Mouse (Mus musculus) midbrain, embryonic 10.5 days (tissue): ENCODE results near the gene Dcaf15. TPM values are rescaled to one million over a fixed set of nuclear protein-coding genes. Genes with fewer than 3 reads are reported as not detected.

ENCODE experiments used
- DNase-seq: peaks from one replicate; pipeline ENCODE4 v3.0.0-alpha.2; 2017; ENCODE audit warnings: low spot score
- H3K27ac ChIP-seq: fragments of 300-500 bp; sonication (generic); replicated peaks from 2 replicates; pipeline ENCODE4 v1.5.1; 2016; ENCODE audit warnings: mild to moderate bottlenecking
- H3K27me3 ChIP-seq: fragments of 300-500 bp; sonication (generic); 2 replicates; pipeline ENCODE4 v1.6.1; 2016; ENCODE audit warnings: low read depth, mild to moderate bottlenecking; ENCODE audit not compliant: poor library complexity, severe bottlenecking
- H3K36me3 ChIP-seq: fragments of 300-500 bp; sonication (generic); 2 replicates; pipeline ENCODE4 v1.6.1; 2016; ENCODE audit warnings: mild to moderate bottlenecking, moderate library complexity
- H3K4me1 ChIP-seq: fragments of 300-500 bp; sonication (generic); 2 replicates; pipeline ENCODE4 v1.6.1; 2016
- H3K4me3 ChIP-seq: fragments of 300-500 bp; sonication (generic); 2 replicates; pipeline ENCODE4 v1.5.1; 2016; ENCODE audit warnings: mild to moderate bottlenecking, moderate library complexity
- H3K9me3 ChIP-seq: fragments of 300-500 bp; sonication (generic); replicated peaks from 2 replicates; pipeline ENCODE4 v1.6.1; 2016; ENCODE audit warnings: mild to moderate bottlenecking
- WGBS: fragments of 180-500 bp; shearing (Covaris S2); methylation state at CpG from one replicate; pipeline ENCODE4 v1.1.7; 2016; 5-methylcytosine and 5-hydroxymethylcytosine counted together
- polyA plus RNA-seq: library from polyadenylated mRNA; unstranded; fragments of >200 nt; fragmentation: Nextera tagmentation; extraction: Ambion mirVana; gene quantifications from 2 replicates; pipeline ENCODE4 v1.2.1, GENCODE M21; 2016

Dcaf15 gene
- polyA plus RNA-seq, 1 experiment from 2014 or later = 16.3 TPM

- peaks cover 68% of the 10 kb centered on the region for H3K4me1 ChIP-seq
- H3K36me3 ChIP-seq = peaks cover 20% of the 10 kb centered on the region
- DNase-seq = no peak
- no peaks in the 10 kb centered on the region for H3K27me3 ChIP-seq
- WGBS = 93% methylated on average over 2 of the region's 2 CpGs
- H3K9me3 ChIP-seq = no peaks in the 10 kb centered on the region
- no peak overlapping the region for H3K4me3 ChIP-seq
- H3K27ac ChIP-seq = no peak overlapping the region
Observed at GRCm38 (mm10) chr8:84070667-84071066, 33.9 kb downstream of the Dcaf15 start.

GRCm38 (mm10) chr8:84070241-84070640, 34.3 kb downstream of the Dcaf15 start:
- H3K27me3 ChIP-seq = no peaks in the 10 kb centered on the region
- no peaks in the 10 kb centered on the region for H3K9me3 ChIP-seq
- no peak for DNase-seq
- H3K27ac ChIP-seq = no peak overlapping the region
- H3K4me3 ChIP-seq = no peak overlapping the region
- H3K4me1 ChIP-seq = peaks cover 72% of the 10 kb centered on the region
- H3K36me3 ChIP-seq = peaks cover 16% of the 10 kb centered on the region
- WGBS = 90% methylated on average over 5 of the region's 5 CpGs

GRCm38 (mm10) chr8:84069750-84070149, 34.8 kb downstream of the Dcaf15 start:
- H3K27me3 ChIP-seq = no peaks in the 10 kb centered on the region
- no peaks in the 10 kb centered on the region for H3K9me3 ChIP-seq
- 74% methylated on average over 2 of the region's 2 CpGs for WGBS
- H3K4me1 ChIP-seq = peaks cover 69% of the 10 kb centered on the region
- DNase-seq = no peak
- peaks cover 11% of the 10 kb centered on the region for H3K36me3 ChIP-seq
- no peak overlapping the region for H3K27ac ChIP-seq
- no peak overlapping the region for H3K4me3 ChIP-seq

GRCm38 (mm10) chr8:84069169-84069568, 35.4 kb downstream of the Dcaf15 start:
- no peak overlapping the region for H3K4me3 ChIP-seq
- WGBS = 50% methylated on average over 1 of the region's 1 CpGs
- H3K9me3 ChIP-seq = no peaks in the 10 kb centered on the region
- no peak for DNase-seq
- peaks cover 5% of the 10 kb centered on the region for H3K36me3 ChIP-seq
- peaks cover 64% of the 10 kb centered on the region for H3K4me1 ChIP-seq
- H3K27me3 ChIP-seq = no peaks in the 10 kb centered on the region
- H3K27ac ChIP-seq = no peak overlapping the region

DNA sequence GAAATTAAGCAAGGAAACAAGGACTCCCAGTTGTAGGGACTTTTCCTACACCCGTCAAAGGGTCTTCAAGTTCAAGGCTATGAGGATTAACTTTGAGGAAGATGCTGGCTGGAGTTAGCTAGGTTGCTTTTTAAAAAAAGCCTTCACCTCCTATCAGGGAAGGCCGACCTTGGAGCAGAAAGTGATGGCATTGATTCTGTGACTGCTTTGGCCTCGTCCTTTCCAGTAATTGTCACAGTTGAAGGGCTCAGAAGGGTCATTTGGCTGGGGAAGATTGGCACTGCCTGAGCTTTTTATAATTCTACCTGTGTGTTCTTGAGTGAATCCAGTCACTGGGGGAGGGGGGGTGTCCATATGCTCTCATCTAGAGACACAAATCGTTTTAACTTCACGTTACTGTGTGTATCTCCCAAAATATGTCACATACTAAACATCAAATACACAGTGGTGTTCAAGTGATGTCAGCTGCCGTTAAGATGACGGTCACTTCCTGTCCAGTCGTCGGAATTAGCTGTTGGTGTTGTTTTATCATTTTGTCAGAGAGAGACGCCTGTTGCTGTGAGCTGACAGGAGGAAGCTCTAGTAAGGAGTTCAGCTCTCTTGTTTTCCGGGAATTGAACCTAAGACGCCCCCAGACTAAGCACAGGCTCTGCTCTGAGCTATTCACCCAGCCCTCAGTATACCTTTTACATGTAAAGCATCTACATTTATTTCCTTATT, 36.1 kb downstream of the Dcaf15 start:
- no peak overlapping the region for H3K27ac ChIP-seq
- WGBS = 85% methylated on average over 12 of the region's 12 CpGs
- H3K4me3 ChIP-seq = peak overlapping the region; percentile 90
- H3K27me3 ChIP-seq = no peaks in the 10 kb centered on the region
- peaks cover 59% of the 10 kb centered on the region for H3K4me1 ChIP-seq
- no peak for DNase-seq
- H3K9me3 ChIP-seq = no peaks in the 10 kb centered on the region
- H3K36me3 ChIP-seq = no peaks in the 10 kb centered on the region

- 92% methylated on average over 7 of the region's 7 CpGs for WGBS
- Histone ChIP-seq H3K4me3 (peak overlapping the region; percentile 90), H3K36me3 (no peaks in the 10 kb centered on the region), H3K27me3 (no peaks in the 10 kb centered on the region), H3K9me3 (no peaks in the 10 kb centered on the region), H3K27ac (peak overlapping the region; percentile 7; the same call in 1 of the 2 replicates), H3K4me1 (peaks cover 53% of the 10 kb centered on the region)
- no peak for DNase-seq
Observed at GRCm38 (mm10) chr8:84067911-84068310, 36.7 kb downstream of the Dcaf15 start.

GRCm38 (mm10) chr8:84067047-84067573, 37.5 kb downstream of the Dcaf15 start:
- peaks cover 45% of the 10 kb centered on the region for H3K4me1 ChIP-seq
- no peaks in the 10 kb centered on the region for H3K27me3 ChIP-seq
- no peaks in the 10 kb centered on the region for H3K9me3 ChIP-seq
- H3K27ac ChIP-seq = peak overlapping the region; percentile 97
- under 1% methylated on average over 58 of the region's 58 CpGs for WGBS
- peak; percentile 96 for DNase-seq
- peak overlapping the region; percentile 90 for H3K4me3 ChIP-seq
- no peaks in the 10 kb centered on the region for H3K36me3 ChIP-seq

DNA sequence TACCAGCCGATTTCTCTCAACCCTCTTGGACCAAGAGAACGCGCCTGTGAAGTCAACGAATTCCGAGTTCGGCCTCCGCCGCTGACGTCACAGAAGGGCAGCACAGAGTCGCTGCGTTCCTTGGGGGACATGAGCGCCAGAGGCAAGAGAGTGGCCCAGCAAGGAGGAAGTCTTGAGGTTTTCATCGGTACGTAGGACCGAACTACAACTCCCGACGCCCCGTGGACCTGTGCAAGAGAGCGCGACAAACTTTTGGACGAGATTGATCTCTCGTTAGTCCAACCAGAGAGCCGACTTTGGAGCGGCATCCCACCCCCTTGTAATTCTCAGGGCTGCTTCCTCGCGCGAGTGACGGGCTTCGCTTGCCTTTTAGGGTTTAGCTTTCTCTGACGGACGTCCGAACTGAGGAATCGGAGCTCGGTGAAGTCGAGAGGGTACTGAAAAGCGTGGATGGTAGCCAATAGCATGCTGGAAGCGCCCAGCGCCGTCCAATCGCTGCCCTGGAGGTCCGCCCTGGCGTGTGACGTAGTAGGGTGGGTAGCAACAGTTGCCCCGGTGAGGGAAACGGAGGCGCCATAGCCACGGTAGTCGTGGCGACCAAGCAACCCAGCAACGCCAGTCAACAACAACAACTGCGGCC, 38.2 kb downstream of the Dcaf15 start, which contains the start of gene Rfx1:
TSS of gene Rfx1 (plus strand) at position 544 of the 640 bp plus-strand sequence.
- Histone ChIP-seq H3K4me3 (peak within 1 kb of the TSS; percentile 90), H3K36me3 (no peaks in the 10 kb centered on the region), H3K27me3 (no peaks in the 10 kb centered on the region), H3K4me1 (peaks cover 40% of the 10 kb centered on the region), H3K27ac (peak within 1 kb of the TSS; percentile 97), H3K9me3 (no peaks in the 10 kb centered on the region)
- under 1% methylated on average over 51 of the region's 51 CpGs for WGBS
- peak; percentile 99 for DNase-seq

DNA sequence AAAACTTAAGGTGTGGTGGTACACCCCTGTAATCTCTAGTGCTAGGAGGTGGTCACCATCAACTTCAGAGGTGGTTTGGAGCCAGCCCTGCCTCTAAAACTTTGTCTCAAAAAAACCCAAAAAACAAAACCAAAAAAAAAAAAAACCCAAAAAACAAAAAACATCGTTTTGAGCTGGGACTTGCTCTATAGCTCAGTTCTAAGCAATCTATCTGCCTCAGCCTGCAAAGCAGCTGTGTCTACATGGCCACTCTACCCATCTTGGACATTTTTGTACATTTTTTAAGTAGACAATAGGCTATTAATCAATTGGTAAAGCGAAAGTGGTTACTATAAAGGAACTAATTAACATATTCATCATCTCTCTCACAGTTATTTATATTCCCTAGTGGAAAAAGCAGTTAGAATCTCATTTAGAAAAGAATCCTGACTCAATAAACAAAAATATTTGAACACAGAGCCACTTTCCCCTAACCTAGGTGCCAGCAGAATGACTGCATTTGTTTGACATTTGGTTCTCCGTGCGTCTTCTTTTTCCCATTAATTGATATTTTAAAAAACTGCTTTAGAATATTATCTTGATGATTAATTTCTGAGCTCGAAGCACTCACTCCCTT, 39.0 kb downstream of the Dcaf15 start:
- H3K9me3 ChIP-seq = no peaks in the 10 kb centered on the region
- peak overlapping the region; percentile 90 for H3K4me3 ChIP-seq
- H3K27ac ChIP-seq = peak overlapping the region; percentile 97
- peaks cover 40% of the 10 kb centered on the region for H3K4me1 ChIP-seq
- no peak for DNase-seq
- no peaks in the 10 kb centered on the region for H3K27me3 ChIP-seq
- no peaks in the 10 kb centered on the region for H3K36me3 ChIP-seq
- WGBS = 37% methylated on average over 5 of the region's 5 CpGs

DNA sequence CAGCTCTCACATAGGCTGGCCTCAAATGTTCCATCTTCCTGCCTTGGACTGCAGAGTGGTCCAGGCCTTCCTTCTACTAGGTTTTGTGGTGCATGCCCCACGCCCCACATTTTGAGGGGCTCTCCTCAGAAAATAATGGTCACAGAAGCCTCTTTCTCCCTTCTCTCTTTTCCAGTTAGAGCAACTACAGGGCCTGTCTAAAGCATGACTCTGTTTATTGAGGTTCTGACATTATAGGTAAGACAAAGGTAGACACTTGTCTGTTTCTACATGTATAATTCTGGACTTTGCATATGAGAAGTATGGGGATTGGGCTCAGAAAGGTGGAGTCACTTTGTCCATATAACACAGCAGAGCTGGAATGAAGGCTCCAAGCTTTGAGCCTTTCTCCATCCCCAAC, 39.5 kb downstream of the Dcaf15 start, which contains the start of gene Gm10643:
TSS of gene Gm10643 (minus strand) at position 101 of the 400 bp plus-strand sequence.
- H3K4me1 ChIP-seq = peaks cover 37% of the 10 kb centered on the region
- no peaks in the 10 kb centered on the region for H3K27me3 ChIP-seq
- H3K9me3 ChIP-seq = no peaks in the 10 kb centered on the region
- H3K36me3 ChIP-seq = no peaks in the 10 kb centered on the region
- DNase-seq = no peak
- WGBS = 94% methylated on average over 1 of the region's 1 CpGs
- peak within 1 kb of the TSS; percentile 90 for H3K4me3 ChIP-seq
- H3K27ac ChIP-seq = peak within 1 kb of the TSS; percentile 97

- no peak for DNase-seq
- Histone ChIP-seq H3K27me3 (no peaks in the 10 kb centered on the region), H3K9me3 (no peaks in the 10 kb centered on the region), H3K36me3 (no peaks in the 10 kb centered on the region), H3K4me3 (no peak overlapping the region), H3K27ac (no peak overlapping the region), H3K4me1 (peaks cover 27% of the 10 kb centered on the region)
- 81% methylated on average over 8 of the region's 8 CpGs for WGBS
Observed at GRCm38 (mm10) chr8:84063861-84064610, 40.5 kb downstream of the Dcaf15 start.

- H3K36me3 ChIP-seq = no peaks in the 10 kb centered on the region
- no peak overlapping the region for H3K27ac ChIP-seq
- H3K27me3 ChIP-seq = no peaks in the 10 kb centered on the region
- H3K4me1 ChIP-seq = peaks cover 2% of the 10 kb centered on the region; the same call in 1 of the 2 replicates
- H3K9me3 ChIP-seq = no peaks in the 10 kb centered on the region
- H3K4me3 ChIP-seq = no peak overlapping the region
- 91% methylated on average over 2 of the region's 2 CpGs for WGBS
- DNase-seq = no peak
Observed at GRCm38 (mm10) chr8:84060245-84060644, 44.3 kb downstream of the Dcaf15 start.
